Mouse (Mus musculus) embryonic facial prominence, embryonic 15.5 days (tissue): Measurements from ENCODE around the gene Isg20. TPM values are rescaled to one million over a fixed set of nuclear protein-coding genes. Genes with fewer than 3 reads are reported as not detected.
A peak's percentile ranks its signal among the peaks of the same experiment; 100 is the strongest.

Experiments
- ATAC-seq: fragments of 200-750 bp; cut with Nextera tagmentation; 2 replicates; pipeline ENCODE4 v1.8.0; 2017; ENCODE audit warnings: low read depth, moderate TSS enrichment; ENCODE audit not compliant: insufficient number of reproducible peaks, low FRiP score, low TSS enrichment
- H3K27ac ChIP-seq: fragments of 300-500 bp; sonication (generic); replicated peaks from 2 replicates; pipeline ENCODE4 v1.5.1; 2015; ENCODE audit warnings: mild to moderate bottlenecking, inconsistent platforms
- H3K27me3 ChIP-seq: fragments of 300-500 bp; sonication (generic); 2 replicates; pipeline ENCODE4 v1.6.1; 2015; ENCODE audit warnings: inconsistent platforms
- H3K36me3 ChIP-seq: fragments of 300-500 bp; sonication (generic); 2 replicates; pipeline ENCODE4 v1.6.1; 2015; ENCODE audit warnings: mild to moderate bottlenecking, inconsistent platforms
- H3K4me1 ChIP-seq: fragments of 300-500 bp; sonication (generic); 2 replicates; pipeline ENCODE4 v1.6.1; 2015; ENCODE audit warnings: inconsistent platforms
- H3K4me2 ChIP-seq: fragments of 300-500 bp; sonication (generic); replicated peaks from 2 replicates; pipeline ENCODE4 v1.6.1; 2015; ENCODE audit warnings: mild to moderate bottlenecking, inconsistent platforms
- H3K4me3 ChIP-seq: fragments of 300-500 bp; sonication (generic); replicated peaks from 2 replicates; pipeline ENCODE4 v1.5.1; 2015; ENCODE audit warnings: mild to moderate bottlenecking, inconsistent platforms
- H3K9ac ChIP-seq: fragments of 300-500 bp; sonication (generic); 2 replicates; pipeline ENCODE4 v1.6.1; 2015; ENCODE audit warnings: inconsistent platforms
- H3K9me3 ChIP-seq: fragments of 300-500 bp; sonication (generic); replicated peaks from 2 replicates; pipeline ENCODE4 v1.6.1; 2016; ENCODE audit warnings: inconsistent platforms
- WGBS: fragments of 180-500 bp; shearing (Covaris S2); methylation state at CpG from one replicate; pipeline ENCODE4 v1.1.7; 2015; 5-methylcytosine and 5-hydroxymethylcytosine counted together
- polyA plus RNA-seq: library from polyadenylated mRNA; unstranded; fragments of >200 nt; fragmentation: Nextera tagmentation; extraction: Ambion mirVana; gene quantifications from 2 replicates; pipeline ENCODE4 v1.2.1, GENCODE M21; 2015

Isg20 gene
- 6.1 and 6.5 TPM in 2 replicates for polyA plus RNA-seq

- ATAC-seq: no peak
- H3K4me3 ChIP-seq: peak within 1 kb of the TSS; percentile 22
These were observed at the start of gene Isg20 for GRCm38 (mm10) chr7:78912974-78913474. Gene Isg20, plus strand, starts transcription at chr7:78913424.

GRCm38 (mm10) chr7:78863796-78864445 is 49.3 kb upstream of the Isg20 start:
- no peak for ATAC-seq
- Histone ChIP-seq H3K9ac (no peak overlapping the region), H3K4me1 (no peaks in the 10 kb centered on the region), H3K9me3 (no peaks in the 10 kb centered on the region), H3K36me3 (no peaks in the 10 kb centered on the region), H3K27me3 (no peaks in the 10 kb centered on the region), H3K27ac (no peak overlapping the region), H3K4me3 (no peak overlapping the region), H3K4me2 (no peak overlapping the region)
- WGBS: 65% methylated on average over 7 of the region's 7 CpGs

More at GRCm38 (mm10) chr7:78912974-78913474, at the start of gene Isg20:
- no peaks in the 10 kb centered on the region for H3K27me3 ChIP-seq
- H3K27ac ChIP-seq: peak within 1 kb of the TSS; percentile 60; the same call in 1 of the 2 replicates
- no peaks in the 10 kb centered on the region for H3K9me3 ChIP-seq
- peak within 1 kb of the TSS; percentile 40 for H3K4me2 ChIP-seq
- no peaks in the 10 kb centered on the region for H3K36me3 ChIP-seq
- 72% methylated on average over 5 of the region's 5 CpGs for WGBS
- H3K9ac ChIP-seq: no peak within 1 kb of the TSS
- peaks cover 18% of the 10 kb centered on the region for H3K4me1 ChIP-seq

DNA sequence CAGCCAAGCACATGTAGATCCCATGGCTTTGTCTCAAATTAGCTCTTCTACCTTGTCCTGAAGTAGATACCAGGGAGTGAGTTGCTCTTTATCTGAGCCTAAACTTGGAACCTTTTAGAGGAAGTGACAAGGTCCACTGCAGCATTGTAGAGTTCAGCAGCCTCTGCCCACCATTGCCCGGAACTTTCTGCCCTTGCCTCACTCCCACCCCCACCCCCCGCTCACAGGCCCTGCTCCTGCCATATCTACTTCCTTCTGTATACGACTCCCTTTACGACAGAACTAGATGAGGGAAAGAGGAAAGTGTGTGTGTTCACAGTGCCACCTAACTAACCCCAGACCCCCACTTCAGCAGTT is 48.8 kb upstream of the Isg20 start:
- Histone ChIP-seq H3K4me1 (no peaks in the 10 kb centered on the region), H3K4me3 (no peak overlapping the region), H3K27me3 (no peaks in the 10 kb centered on the region), H3K9me3 (no peaks in the 10 kb centered on the region), H3K9ac (no peak overlapping the region), H3K4me2 (no peak overlapping the region), H3K36me3 (no peaks in the 10 kb centered on the region), H3K27ac (no peak overlapping the region)
- ATAC-seq: no peak
- WGBS: 72% methylated on average over 4 of the region's 4 CpGs

GRCm38 (mm10) chr7:78865212-78865949 is 47.8 kb upstream of the Isg20 start:
- Histone ChIP-seq H3K4me1 (no peaks in the 10 kb centered on the region), H3K4me2 (no peak overlapping the region), H3K36me3 (no peaks in the 10 kb centered on the region), H3K27me3 (no peaks in the 10 kb centered on the region), H3K4me3 (no peak overlapping the region), H3K9ac (no peak overlapping the region), H3K9me3 (no peaks in the 10 kb centered on the region), H3K27ac (no peak overlapping the region)
- ATAC-seq: no peak
- WGBS: 57% methylated on average over 12 of the region's 12 CpGs

DNA sequence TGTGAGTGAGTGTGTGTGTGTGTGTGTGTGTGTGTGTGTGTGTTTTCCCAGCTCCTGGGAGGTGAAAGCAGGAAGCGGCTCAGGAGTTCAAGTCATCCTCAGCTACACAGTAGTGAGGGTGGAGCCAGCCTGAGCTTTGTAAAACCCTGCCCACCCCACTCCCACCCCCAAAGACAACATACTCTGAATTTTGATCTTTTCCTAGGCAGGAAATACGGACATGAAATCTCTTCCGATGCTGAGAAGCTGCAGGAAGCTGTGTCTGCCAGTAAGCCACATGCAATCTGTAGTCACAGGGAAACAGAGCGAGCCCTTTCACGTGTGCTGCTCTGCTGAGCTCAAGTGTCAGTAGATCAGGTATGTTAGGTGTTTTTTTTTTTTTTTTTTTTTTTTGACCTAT is 44.5 kb upstream of the Isg20 start:
- Histone ChIP-seq H3K4me3 (no peak overlapping the region), H3K9me3 (no peaks in the 10 kb centered on the region), H3K4me2 (no peak overlapping the region), H3K27ac (no peak overlapping the region), H3K4me1 (no peaks in the 10 kb centered on the region), H3K36me3 (no peaks in the 10 kb centered on the region), H3K27me3 (no peaks in the 10 kb centered on the region), H3K9ac (no peak overlapping the region)
- 55% methylated on average over 4 of the region's 5 CpGs for WGBS
- no peak for ATAC-seq

- WGBS: 79% methylated on average over 6 of the region's 6 CpGs
- H3K9ac ChIP-seq: no peak overlapping the region
- ATAC-seq: no peak
- no peak overlapping the region for H3K4me3 ChIP-seq
- no peaks in the 10 kb centered on the region for H3K9me3 ChIP-seq
- no peaks in the 10 kb centered on the region for H3K4me1 ChIP-seq
- no peak overlapping the region for H3K4me2 ChIP-seq
- no peaks in the 10 kb centered on the region for H3K27me3 ChIP-seq
- H3K27ac ChIP-seq: no peak overlapping the region
- no peaks in the 10 kb centered on the region for H3K36me3 ChIP-seq
These were observed 40.9 kb upstream of the Isg20 start for GRCm38 (mm10) chr7:78872366-78872765.

- no peak for ATAC-seq
- Histone ChIP-seq H3K27ac (no peak overlapping the region), H3K9ac (no peak overlapping the region), H3K4me3 (no peak overlapping the region), H3K9me3 (no peaks in the 10 kb centered on the region), H3K4me1 (no peaks in the 10 kb centered on the region), H3K36me3 (no peaks in the 10 kb centered on the region), H3K27me3 (no peaks in the 10 kb centered on the region), H3K4me2 (no peak overlapping the region)
- WGBS: 70% methylated on average over 5 of the region's 5 CpGs
These were observed 40.4 kb upstream of the Isg20 start for GRCm38 (mm10) chr7:78872831-78873230.

- no peak overlapping the region for H3K9ac ChIP-seq
- H3K4me1 ChIP-seq: peaks cover 13% of the 10 kb centered on the region
- H3K4me2 ChIP-seq: peak overlapping the region; percentile 48
- peak overlapping the region; percentile 30 for H3K4me3 ChIP-seq
- H3K36me3 ChIP-seq: no peaks in the 10 kb centered on the region
- no peaks in the 10 kb centered on the region for H3K9me3 ChIP-seq
- H3K27ac ChIP-seq: no peak overlapping the region
- peaks cover 47% of the 10 kb centered on the region for H3K27me3 ChIP-seq
- ATAC-seq: no peak
- WGBS: 17% methylated on average over 16 of the region's 16 CpGs
These were observed 31.4 kb upstream of the Isg20 start for GRCm38 (mm10) chr7:78881607-78882468.

GRCm38 (mm10) chr7:78882469-78882837 is 30.8 kb upstream of the Isg20 start:
- 3% methylated on average over 23 of the region's 23 CpGs for WGBS
- Histone ChIP-seq H3K4me2 (peak overlapping the region; percentile 48), H3K9me3 (no peaks in the 10 kb centered on the region), H3K27me3 (peaks cover 51% of the 10 kb centered on the region), H3K4me3 (peak overlapping the region; percentile 30), H3K36me3 (no peaks in the 10 kb centered on the region), H3K9ac (no peak overlapping the region), H3K4me1 (peaks cover 14% of the 10 kb centered on the region), H3K27ac (no peak overlapping the region)
- no peak for ATAC-seq

DNA sequence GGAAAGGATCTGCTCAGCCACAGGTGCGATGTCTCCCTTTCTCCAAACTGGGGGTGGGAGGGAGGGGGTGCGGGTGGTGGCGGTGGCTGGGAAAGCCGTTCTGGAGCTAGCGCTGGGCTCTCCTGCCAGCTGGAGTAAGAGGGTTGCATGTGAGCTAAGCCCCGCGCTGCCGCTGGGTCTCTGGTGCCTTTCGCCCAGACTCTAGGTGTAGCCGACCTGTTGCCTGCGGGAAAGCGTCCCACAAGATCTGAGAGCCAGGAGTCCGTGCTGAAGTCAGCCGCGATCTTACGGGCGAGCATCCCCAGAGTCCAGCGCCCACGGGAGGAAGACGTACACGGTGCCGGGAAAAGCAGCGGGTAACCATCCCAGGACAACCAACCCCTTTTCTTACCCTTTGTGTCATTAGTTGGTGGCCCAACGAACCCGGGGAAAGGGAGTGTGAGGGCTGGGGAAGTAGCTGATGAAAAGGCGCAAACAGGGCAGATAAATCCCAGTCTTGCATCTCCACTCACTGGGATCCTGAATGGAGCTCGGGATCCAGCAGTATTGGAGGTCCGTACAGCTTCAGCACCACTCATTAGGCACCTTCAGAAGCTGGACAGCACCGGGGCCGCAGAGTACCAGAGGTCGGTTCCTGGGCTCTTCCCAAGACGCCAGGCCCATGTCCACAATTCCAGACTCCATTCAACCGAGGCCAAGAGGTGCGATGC is 30.1 kb upstream of the Isg20 start:
- H3K9ac ChIP-seq: no peak overlapping the region
- no peaks in the 10 kb centered on the region for H3K9me3 ChIP-seq
- H3K4me2 ChIP-seq: peak overlapping the region; percentile 48
- H3K4me3 ChIP-seq: peak overlapping the region; percentile 30
- H3K27ac ChIP-seq: no peak overlapping the region
- WGBS: 2% methylated on average over 34 of the region's 34 CpGs
- H3K27me3 ChIP-seq: peaks cover 58% of the 10 kb centered on the region
- no peaks in the 10 kb centered on the region for H3K36me3 ChIP-seq
- H3K4me1 ChIP-seq: peaks cover 17% of the 10 kb centered on the region
- ATAC-seq: no peak

DNA sequence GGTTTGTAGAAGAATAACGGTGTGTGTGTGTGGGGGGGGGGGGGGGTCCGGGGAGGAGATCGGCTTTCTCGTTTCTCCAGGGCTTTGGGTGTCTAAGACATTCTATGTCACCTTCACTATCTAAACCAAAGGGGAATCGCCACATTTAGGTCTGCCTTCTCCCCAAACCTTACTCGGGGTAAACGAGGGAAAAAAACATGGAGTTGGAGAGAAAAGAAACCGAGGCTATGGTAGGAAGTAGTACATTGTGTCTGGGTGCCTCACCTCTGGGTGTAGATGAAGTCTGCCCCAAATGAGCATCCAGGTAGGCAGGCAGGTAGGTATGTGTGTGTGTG is 29.5 kb upstream of the Isg20 start:
- Histone ChIP-seq H3K4me2 (no peak overlapping the region), H3K9ac (no peak overlapping the region), H3K27me3 (peaks cover 63% of the 10 kb centered on the region), H3K36me3 (no peaks in the 10 kb centered on the region), H3K4me3 (no peak overlapping the region), H3K4me1 (peaks cover 17% of the 10 kb centered on the region), H3K27ac (no peak overlapping the region), H3K9me3 (no peaks in the 10 kb centered on the region)
- no peak for ATAC-seq
- 9% methylated on average over 8 of the region's 8 CpGs for WGBS
